Mouse (Mus musculus): ENCODE data around the gene Vipas39.
A peak's percentile ranks its signal among the peaks of the same experiment; 100 is the strongest.
"Not testable (repeated sequence)": the region's sequence is repeated elsewhere in the genome, so short reads cannot be mapped to it uniquely, and the experiment has no call there.

Gene Vipas39

GRCm38 (mm10) chr12:87266827-87267603, 959 bp upstream of the Vipas39 start:
- no peak for DNase-seq

DNA sequence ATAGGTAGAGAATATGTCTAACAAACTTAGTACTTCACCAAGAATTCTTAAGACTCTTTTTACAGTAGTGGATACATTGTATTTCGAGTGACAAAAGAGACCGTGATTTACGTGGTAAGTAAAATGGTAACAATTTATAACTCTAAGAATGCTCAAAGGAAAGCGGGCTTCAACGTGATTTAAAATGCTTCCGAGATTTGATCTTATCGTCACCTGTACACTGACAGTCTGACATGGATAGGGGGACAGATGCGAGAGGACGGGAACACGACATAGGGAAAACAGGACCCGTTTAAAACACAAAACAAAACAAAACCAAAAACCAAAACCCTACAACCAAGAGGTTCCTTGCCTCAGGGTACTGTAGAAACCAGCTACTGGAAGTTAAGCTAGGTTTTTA, 612 bp downstream of the Vipas39 start:
- no peak for DNase-seq

GRCm38 (mm10) chr12:87260562-87260961, 5.5 kb downstream of the Vipas39 start:
- no peak for DNase-seq

- DNase-seq: no peak
Observed at GRCm38 (mm10) chr12:87256629-87257028, 9.4 kb downstream of the Vipas39 start.

DNA sequence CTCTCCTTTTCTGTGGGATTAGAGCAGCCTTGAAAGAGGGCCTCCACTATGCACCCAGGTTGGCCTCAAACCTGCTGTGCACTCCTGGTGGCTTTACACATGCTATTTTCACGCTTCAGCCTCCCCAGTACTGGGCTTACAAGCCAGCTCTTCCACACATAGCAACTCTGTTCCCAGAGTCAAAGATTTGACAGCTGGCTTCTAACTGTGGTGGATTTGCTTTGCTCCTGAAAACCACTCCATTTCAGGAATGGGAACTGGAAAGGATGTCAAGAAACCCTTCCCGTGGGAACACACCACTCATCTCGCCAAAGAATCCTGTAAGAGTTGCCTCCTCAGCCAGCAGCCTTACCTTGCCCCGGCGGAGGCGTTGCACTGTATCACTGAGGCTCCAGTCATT, 12.2 kb downstream of the Vipas39 start:
- no peak for DNase-seq

- DNase-seq: no peak
Observed at GRCm38 (mm10) chr12:87250161-87250560, 15.9 kb downstream of the Vipas39 start.

DNA sequence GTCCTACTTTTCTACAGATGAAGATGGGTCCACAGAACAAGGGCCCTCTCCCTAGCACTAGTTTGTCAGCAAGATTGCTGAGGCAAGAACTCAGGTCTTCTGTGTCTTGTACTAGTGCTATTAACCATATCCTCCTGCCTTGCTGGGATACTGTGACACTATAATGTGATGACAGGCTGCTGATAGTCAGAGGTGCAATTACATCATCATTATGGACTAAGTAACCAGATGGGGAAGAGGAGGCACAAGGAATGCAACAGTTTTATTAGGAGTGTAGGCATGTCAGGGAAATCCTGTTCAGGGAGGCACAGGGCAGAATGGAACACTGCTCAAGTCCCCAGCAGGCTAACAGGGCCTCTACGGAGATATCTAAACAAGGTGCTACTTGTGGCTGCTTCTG, 27.4 kb downstream of the Vipas39 start, which contains the start of gene Noxred1:
Gene Noxred1, minus strand, starts transcription at position 101 of the 400 bp plus-strand sequence.
- DNase-seq: no peak

- no peak for DNase-seq
Observed at GRCm38 (mm10) chr12:87236882-87237483, 29.1 kb downstream of the Vipas39 start.

DNA sequence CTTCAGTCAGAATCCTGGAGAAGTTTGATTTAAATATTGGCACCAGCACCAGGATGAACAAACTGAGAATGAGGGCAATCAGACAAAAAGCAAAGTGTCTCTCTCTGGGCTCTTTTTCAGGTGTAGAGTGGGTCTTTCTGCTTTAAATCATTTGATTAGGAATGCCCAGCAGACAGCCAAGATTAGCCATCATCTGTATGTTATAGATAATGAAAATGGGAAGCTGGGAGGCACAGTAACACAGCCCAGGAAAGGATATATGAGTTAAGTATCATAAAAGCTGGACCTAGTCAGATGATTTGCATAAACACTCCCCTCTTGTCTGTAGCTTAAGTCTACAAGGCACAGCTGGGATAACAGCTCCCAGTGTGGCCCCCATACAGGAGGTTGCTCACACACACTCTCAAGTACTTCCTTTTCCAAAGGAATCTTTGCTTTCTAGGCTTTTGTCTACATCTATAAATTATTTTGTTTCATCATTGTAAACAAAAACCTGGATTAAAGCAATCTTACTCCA, 35.6 kb downstream of the Vipas39 start:
- DNase-seq: no peak

- DNase-seq: no peak
Observed at GRCm38 (mm10) chr12:87229633-87230032, 36.4 kb downstream of the Vipas39 start.

- DNase-seq: no peak
Observed at GRCm38 (mm10) chr12:87226801-87227200, 39.3 kb downstream of the Vipas39 start.

DNA sequence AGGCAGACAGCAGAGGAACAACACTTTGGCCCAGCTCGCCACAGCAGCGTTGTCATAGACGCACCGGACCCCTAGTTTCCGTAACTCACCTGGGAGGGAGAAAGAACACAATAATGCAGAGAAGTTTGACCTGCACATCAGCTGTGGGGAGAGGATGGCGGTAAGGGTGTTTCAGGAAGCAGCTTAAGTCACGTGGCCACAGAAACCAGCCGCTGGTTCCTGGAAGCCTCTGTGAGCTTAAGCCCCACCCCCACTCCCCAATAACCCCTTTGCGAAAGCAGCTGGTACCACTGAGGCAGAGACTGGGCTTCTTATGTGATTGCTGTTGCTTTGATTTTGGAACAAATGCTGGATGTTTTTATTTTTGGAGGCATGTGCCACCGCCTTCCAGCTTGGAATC, 41.1 kb downstream of the Vipas39 start:
- no peak for DNase-seq

GRCm38 (mm10) chr12:87219362-87219761, 46.7 kb downstream of the Vipas39 start:
- no peak for DNase-seq

DNA sequence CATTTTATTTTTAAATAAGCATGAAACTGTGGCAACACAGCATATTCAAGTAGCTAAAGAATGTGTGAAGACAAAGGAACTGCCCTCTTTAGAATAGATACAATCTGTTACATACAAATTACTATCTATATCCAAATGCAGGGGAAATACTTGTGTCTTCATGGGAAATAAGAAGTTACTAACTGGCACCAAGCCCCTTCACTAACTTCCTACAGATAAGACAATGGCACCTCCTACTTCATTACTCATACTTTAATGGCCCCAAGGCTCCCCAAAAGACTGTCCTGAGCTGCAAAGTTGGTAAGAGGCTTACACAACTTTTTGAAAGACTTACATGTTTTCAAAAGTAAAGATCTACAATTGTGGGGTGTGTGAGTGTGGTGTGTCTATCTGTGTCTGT, 48.5 kb downstream of the Vipas39 start:
- no peak for DNase-seq

GRCm38 (mm10) chr12:87216053-87216452, 50.0 kb downstream of the Vipas39 start:
- DNase-seq: no peak

DNA sequence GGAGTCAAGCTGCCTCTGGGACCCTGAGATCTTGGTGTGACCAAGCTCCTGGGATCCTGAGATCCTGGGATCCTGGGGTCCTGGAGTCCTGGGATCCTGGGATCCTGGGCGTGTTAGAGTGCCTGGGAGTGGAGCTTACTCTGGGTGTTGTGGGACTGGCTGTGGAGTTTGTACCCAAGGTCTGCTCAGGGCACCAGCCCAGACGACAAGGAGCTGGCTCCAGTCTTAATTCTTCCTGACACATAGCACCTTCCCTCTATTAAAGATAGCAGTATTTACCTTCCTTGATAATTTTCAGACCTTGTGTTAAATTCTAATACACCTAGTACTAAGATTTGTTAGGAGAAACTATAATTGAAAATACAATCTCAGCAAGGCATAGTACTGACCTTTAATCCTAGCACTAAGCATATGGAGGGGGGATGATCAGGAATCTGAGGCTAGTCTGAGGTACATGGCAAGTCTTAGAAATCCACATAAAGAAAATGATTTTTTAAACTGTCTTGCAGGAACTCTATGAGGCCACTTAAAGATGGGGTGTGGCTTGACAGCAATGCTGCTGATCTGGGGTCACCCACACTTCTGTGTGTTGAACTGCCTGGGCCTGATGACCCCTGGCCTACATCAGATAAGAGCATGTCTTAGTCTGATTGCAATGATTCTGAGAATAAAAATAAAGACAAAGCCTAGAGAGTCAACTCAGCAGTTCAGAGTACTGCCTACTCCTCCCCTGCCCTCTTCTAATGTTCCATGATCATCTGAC, 53.0 kb downstream of the Vipas39 start:
- no peak for DNase-seq

DNA sequence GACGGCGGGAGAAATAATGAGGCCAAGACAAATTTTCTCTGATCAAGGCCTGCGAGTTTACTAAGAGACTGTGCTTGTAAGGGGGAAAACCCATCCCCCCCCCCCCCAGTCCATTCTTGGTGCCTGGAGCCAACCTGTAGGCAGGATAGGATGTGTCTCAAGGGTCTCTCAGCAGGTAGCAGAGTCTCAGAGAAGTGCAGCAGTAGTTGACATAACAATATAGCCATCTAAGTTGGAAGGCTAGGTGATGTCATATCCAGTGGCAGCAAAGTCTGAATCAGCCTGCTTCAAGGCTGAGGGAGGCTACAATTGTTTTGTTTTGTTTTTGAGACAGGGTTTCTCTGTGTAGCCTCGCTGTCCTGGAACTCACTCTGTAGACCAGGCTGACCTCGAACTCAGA, 60.3 kb downstream of the Vipas39 start:
- DNase-seq: not testable (repeated sequence)

DNA sequence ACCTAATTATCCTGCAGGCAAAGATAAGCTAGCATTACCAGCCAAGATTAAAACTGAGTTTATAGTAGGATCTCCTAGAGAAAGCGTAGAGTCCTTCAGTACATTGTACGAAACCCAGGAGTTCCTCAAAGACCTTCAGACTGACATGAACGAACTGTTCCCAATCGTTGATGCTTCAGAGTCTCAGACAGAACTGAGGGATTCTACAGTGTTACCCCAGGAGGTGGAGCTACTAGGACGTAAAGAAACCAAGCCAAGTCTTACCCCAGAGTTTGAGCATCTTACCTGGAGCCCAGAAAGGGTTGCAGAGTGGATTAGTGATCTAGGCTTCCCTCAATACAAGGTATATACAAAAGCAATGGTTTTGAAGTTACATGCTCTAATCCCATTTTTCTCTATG, 64.4 kb downstream of the Vipas39 start:
- no peak for DNase-seq

GRCm38 (mm10) chr12:87199973-87200586, 66.0 kb downstream of the Vipas39 start, which contains the start of gene Tmed8:
Gene Tmed8, minus strand, starts transcription at chr12:87200454.
- DNase-seq: peak; percentile 92

- no peak for DNase-seq
Observed at GRCm38 (mm10) chr12:87199206-87199972, 66.7 kb downstream of the Vipas39 start, which contains the start of gene Samd15. Gene Samd15, plus strand, starts transcription at chr12:87199723.

- no peak for DNase-seq
Observed at GRCm38 (mm10) chr12:87198792-87199191, 67.3 kb downstream of the Vipas39 start.

GRCm38 (mm10) chr12:87196310-87196709, 69.7 kb downstream of the Vipas39 start:
- no peak for DNase-seq
